Mouse (Mus musculus) embryonic facial prominence, embryonic 11.5 days (tissue): Measurements from ENCODE around the gene Dbf4. TPM values are rescaled to one million over a fixed set of nuclear protein-coding genes. Genes with fewer than 3 reads are reported as not detected.

Experiments
- ATAC-seq: fragments of 200-750 bp; cut with Nextera tagmentation; replicated peaks from 2 replicates; pipeline ENCODE4 v1.8.0; 2017; ENCODE audit warnings: low read depth; ENCODE audit not compliant: insufficient number of reproducible peaks, low FRiP score, low TSS enrichment
- DNase-seq: peaks from one replicate; pipeline ENCODE4 v3.0.0-alpha.2; 2015; ENCODE audit warnings: low spot score
- H3K27ac ChIP-seq: fragments of 300-500 bp; sonication (generic); replicated peaks from 2 replicates; pipeline ENCODE4 v1.5.1; 2014; ENCODE audit warnings: mild to moderate bottlenecking, low read depth, low read length, control low read depth
- H3K27me3 ChIP-seq: fragments of 300-500 bp; sonication (generic); 2 replicates; pipeline ENCODE4 v1.6.1; 2014; ENCODE audit warnings: mild to moderate bottlenecking, low read length, moderate library complexity, mixed read lengths; ENCODE audit not compliant: control insufficient read depth, insufficient read depth
- H3K36me3 ChIP-seq: fragments of 300-500 bp; sonication (generic); replicated peaks from 2 replicates; pipeline ENCODE4 v1.6.1; 2014; ENCODE audit warnings: low read depth, mild to moderate bottlenecking, low read length, moderate library complexity, mixed read lengths; ENCODE audit not compliant: control insufficient read depth, insufficient read depth
- H3K4me1 ChIP-seq: fragments of 300-500 bp; sonication (generic); 2 replicates; pipeline ENCODE4 v1.6.1; 2014; ENCODE audit warnings: low read length, mixed read lengths; ENCODE audit not compliant: control insufficient read depth, insufficient read depth
- H3K4me2 ChIP-seq: fragments of 300-500 bp; sonication (generic); 2 replicates; pipeline ENCODE4 v1.6.1; 2014; ENCODE audit warnings: low read depth, mild to moderate bottlenecking, control low read depth, low read length, moderate library complexity
- H3K4me3 ChIP-seq: fragments of 300-500 bp; sonication (generic); 2 replicates; pipeline ENCODE4 v1.5.1; 2014; ENCODE audit warnings: low read depth, low read length, control low read depth
- H3K9ac ChIP-seq: fragments of 300-500 bp; sonication (generic); replicated peaks from 2 replicates; pipeline ENCODE4 v1.6.1; 2014; ENCODE audit warnings: mild to moderate bottlenecking, control low read depth, low read length
- H3K9me3 ChIP-seq: fragments of 300-500 bp; sonication (generic); replicated peaks from 2 replicates; pipeline ENCODE4 v1.6.1; 2016; ENCODE audit warnings: mild to moderate bottlenecking, low read length, inconsistent platforms, mixed read lengths; ENCODE audit not compliant: control insufficient read depth
- WGBS: fragments of 180-500 bp; shearing (Covaris S2); extraction: QIAGEN DNeasy Blood & Tissue Kit; methylation state at CpG from one replicate; pipeline ENCODE4 v1.1.7; 2014; 5-methylcytosine and 5-hydroxymethylcytosine counted together
- polyA plus RNA-seq: library from polyadenylated mRNA; unstranded; fragments of >200 nt; fragmentation: Nextera tagmentation; extraction: Ambion mirVana; gene quantifications from 2 replicates; pipeline ENCODE4 v1.2.1, GENCODE M21; 2014

The Dbf4 gene
- polyA plus RNA-seq, 1 experiment from 2014 or later, result 97.8 TPM

- H3K9ac ChIP-seq, result no peak overlapping the region
- H3K4me1 ChIP-seq, result no peaks in the 10 kb centered on the region
- no peak overlapping the region for H3K27ac ChIP-seq
- WGBS, result 77% methylated on average over 5 of the region's 5 CpGs
- H3K36me3 ChIP-seq, result no peaks in the 10 kb centered on the region
- no peak overlapping the region for H3K4me3 ChIP-seq
- H3K4me2 ChIP-seq, result no peak overlapping the region
- H3K27me3 ChIP-seq, result no peaks in the 10 kb centered on the region
- no peak for ATAC-seq
- DNase-seq, result no peak
- no peaks in the 10 kb centered on the region for H3K9me3 ChIP-seq
Observed at GRCm38 (mm10) chr5:8374297-8374906, 48.1 kb downstream of the Dbf4 start.

GRCm38 (mm10) chr5:8373415-8373814, 49.1 kb downstream of the Dbf4 start:
- Histone ChIP-seq H3K9ac (no peak overlapping the region), H3K4me1 (no peaks in the 10 kb centered on the region), H3K27ac (no peak overlapping the region), H3K9me3 (no peaks in the 10 kb centered on the region), H3K27me3 (no peaks in the 10 kb centered on the region), H3K4me3 (no peak overlapping the region), H3K36me3 (no peaks in the 10 kb centered on the region), H3K4me2 (no peak overlapping the region)
- ATAC-seq (no peak), DNase-seq (no peak)
- 82% methylated on average over 4 of the region's 4 CpGs for WGBS

GRCm38 (mm10) chr5:8368781-8369180, 53.7 kb downstream of the Dbf4 start:
- Histone ChIP-seq H3K4me3 (no peak overlapping the region), H3K4me2 (no peak overlapping the region), H3K27me3 (no peaks in the 10 kb centered on the region), H3K9ac (no peak overlapping the region), H3K36me3 (no peaks in the 10 kb centered on the region), H3K27ac (no peak overlapping the region), H3K4me1 (no peaks in the 10 kb centered on the region), H3K9me3 (no peaks in the 10 kb centered on the region)
- WGBS, result 85% methylated on average over 5 of the region's 5 CpGs
- ATAC-seq, result no peak
- no peak for DNase-seq

GRCm38 (mm10) chr5:8368328-8368692, 54.2 kb downstream of the Dbf4 start:
- Histone ChIP-seq H3K4me1 (no peaks in the 10 kb centered on the region), H3K9ac (no peak overlapping the region; the same call in 1 of the 2 replicates), H3K27ac (no peak overlapping the region), H3K27me3 (no peaks in the 10 kb centered on the region), H3K36me3 (no peaks in the 10 kb centered on the region), H3K4me3 (peak overlapping the region; percentile 66), H3K4me2 (peak overlapping the region; percentile 79), H3K9me3 (no peaks in the 10 kb centered on the region)
- 34% methylated on average over 7 of the region's 7 CpGs for WGBS
- DNase-seq, result no peak
- ATAC-seq, result no peak

GRCm38 (mm10) chr5:8367614-8368327, 54.7 kb downstream of the Dbf4 start, which contains the start of gene Adam22:
TSS of gene Adam22 (minus strand) at chr5:8368160.
- no peak within 1 kb of the TSS; the same call in 1 of the 2 replicates for H3K27ac ChIP-seq
- peak within 1 kb of the TSS; percentile 75 for H3K9ac ChIP-seq
- H3K9me3 ChIP-seq, result no peaks in the 10 kb centered on the region
- H3K4me3 ChIP-seq, result peak within 1 kb of the TSS; percentile 66
- peak; percentile 78 for DNase-seq
- WGBS, result under 1% methylated on average over 53 of the region's 55 CpGs
- no peaks in the 10 kb centered on the region for H3K27me3 ChIP-seq
- H3K36me3 ChIP-seq, result no peaks in the 10 kb centered on the region
- peak; percentile 97 for ATAC-seq
- peak within 1 kb of the TSS; percentile 79 for H3K4me2 ChIP-seq
- no peaks in the 10 kb centered on the region for H3K4me1 ChIP-seq

- H3K27ac ChIP-seq, result no peak overlapping the region
- H3K9ac ChIP-seq, result peak overlapping the region; percentile 75
Observed at GRCm38 (mm10) chr5:8366771-8367613, 55.5 kb downstream of the Dbf4 start.

GRCm38 (mm10) chr5:8362361-8362760, 60.2 kb downstream of the Dbf4 start:
- H3K9me3 ChIP-seq, result no peaks in the 10 kb centered on the region
- H3K27me3 ChIP-seq, result no peaks in the 10 kb centered on the region
- H3K4me2 ChIP-seq, result no peak overlapping the region
- 61% methylated on average over 1 of the region's 1 CpGs for WGBS
- ATAC-seq (no peak), DNase-seq (peak; percentile 17)
- no peak overlapping the region for H3K9ac ChIP-seq
- H3K36me3 ChIP-seq, result no peaks in the 10 kb centered on the region
- H3K4me1 ChIP-seq, result no peaks in the 10 kb centered on the region
- no peak overlapping the region for H3K27ac ChIP-seq
- no peak overlapping the region for H3K4me3 ChIP-seq

More at GRCm38 (mm10) chr5:8366771-8367613, 55.5 kb downstream of the Dbf4 start:
- Histone ChIP-seq H3K36me3 (no peaks in the 10 kb centered on the region), H3K4me2 (peak overlapping the region; percentile 79), H3K4me1 (no peaks in the 10 kb centered on the region), H3K4me3 (peak overlapping the region; percentile 66), H3K9me3 (no peaks in the 10 kb centered on the region), H3K27me3 (no peaks in the 10 kb centered on the region)
- DNase-seq, result peak; percentile 47
- 2% methylated on average over 25 of the region's 25 CpGs for WGBS
- peak; percentile 30 for ATAC-seq
